Comparison of ENCODE assay signal across 8 mouse cellular contexts in genomic region chr15:98610131-98610633, GRCm38 (mm10). TPM values are rescaled to one million over a fixed set of nuclear protein-coding genes. Genes with fewer than 3 reads are reported as not detected.
A peak's percentile ranks its signal among the peaks of the same experiment; 100 is the strongest.
DNase-seq lines count a peak whose midpoint lies in the region; ATAC-seq lines count a peak whose summit lies in the region.

No protein-coding gene starts in this region.

- H3K4me1 ChIP-seq in heart, embryonic 10.5 days = peaks cover 45% of the 10 kb centered on the region
- H3K4me1 ChIP-seq in hindbrain, embryonic 15.5 days (replicated peaks) = peaks cover 36% of the 10 kb centered on the region
- H3K4me1 ChIP-seq in midbrain, embryonic 13.5 days (replicated peaks) = peaks cover 45% of the 10 kb centered on the region

- H3K4me3 ChIP-seq in heart, embryonic 10.5 days = peak overlapping the region; percentile 89
- H3K4me3 ChIP-seq in hindbrain, embryonic 15.5 days = peak overlapping the region; percentile 81
- H3K4me3 ChIP-seq in midbrain, embryonic 13.5 days (replicated peaks) = peak overlapping the region; percentile 74

- 3% methylated on average over 12 of the region's 12 CpGs for WGBS in heart, embryonic 10.5 days
- 4% methylated on average over 12 of the region's 12 CpGs for WGBS in hindbrain, embryonic 15.5 days
- WGBS in midbrain, embryonic 13.5 days = 3% methylated on average over 12 of the region's 12 CpGs

- H3K9me3 ChIP-seq in heart, embryonic 10.5 days = no peaks in the 10 kb centered on the region
- H3K9me3 ChIP-seq in hindbrain, embryonic 15.5 days = no peaks in the 10 kb centered on the region
- H3K9me3 ChIP-seq in midbrain, embryonic 13.5 days = no peaks in the 10 kb centered on the region

- no peak for ATAC-seq in hindbrain, embryonic 15.5 days (ENCODE audit: low FRiP score, low read depth)
- ATAC-seq in midbrain, embryonic 13.5 days = 0 out of 2 replicates have a peak, but pooled peaks have one; percentile 22

- H3K27me3 ChIP-seq in heart, embryonic 10.5 days (ENCODE audit: insufficient read depth, poor library complexity, severe bottlenecking) = no peaks in the 10 kb centered on the region
- H3K27me3 ChIP-seq in hindbrain, embryonic 15.5 days = no peaks in the 10 kb centered on the region
- no peaks in the 10 kb centered on the region for H3K27me3 ChIP-seq in midbrain, embryonic 13.5 days

- peaks cover 6% of the 10 kb centered on the region; the same call in 1 of the 2 replicates for H3K36me3 ChIP-seq in heart, embryonic 10.5 days
- H3K36me3 ChIP-seq in hindbrain, embryonic 15.5 days = no peaks in the 10 kb centered on the region
- no peaks in the 10 kb centered on the region for H3K36me3 ChIP-seq in midbrain, embryonic 13.5 days

- peak overlapping the region; percentile 92 for H3K4me2 ChIP-seq in hindbrain, embryonic 15.5 days
- H3K4me2 ChIP-seq in midbrain, embryonic 13.5 days (replicated peaks) = peak overlapping the region; percentile 87

- peak overlapping the region; percentile 98 for H3K27ac ChIP-seq in heart, embryonic 10.5 days
- peak overlapping the region; percentile 87 for H3K27ac ChIP-seq in hindbrain, embryonic 15.5 days (replicated peaks)
- H3K27ac ChIP-seq in midbrain, embryonic 13.5 days = peak overlapping the region; percentile 85

- no peak for DNase-seq in heart, embryonic 10.5 days (ENCODE audit: low spot score)
- no peak for DNase-seq in heart, postnatal 4 days
- peak; percentile 49 for DNase-seq in MN1 (ENCODE audit: low spot score)
- no peak for DNase-seq in frontal cortex, postnatal 25 days (ENCODE audit: low spot score in 2 of 2)
- no peak for DNase-seq in ovary, postnatal 14 days (ENCODE audit: low spot score)
- DNase-seq in left cerebral cortex, postnatal 4 days = no peak

- peak overlapping the region; percentile 91 for H3K9ac ChIP-seq in hindbrain, embryonic 15.5 days
- H3K9ac ChIP-seq in midbrain, embryonic 13.5 days (replicated peaks) = peak overlapping the region; percentile 86

- intact Hi-C loops in left cerebral cortex, postnatal 4 days (cut with DNase I) = no loop called here

RNA-seq across cellular contexts. Expression of gene Adcy6, which starts 0.3 kb away (rescaled TPM):
- polyA plus RNA-seq in heart, embryonic 10.5 days (2016; fragmentation: Nextera tagmentation; extraction: Ambion mirVana) = 25.5 and 33.5 TPM in 2 replicates
- 100 to 1,000 TPM; 141 to 152 TPM for total RNA-seq in heart, postnatal 4 days (2021)
- polyA plus RNA-seq in hindbrain, embryonic 15.5 days (2015; fragmentation: Nextera tagmentation; extraction: Ambion mirVana) = 10.6 and 13.1 TPM in 2 replicates
- polyA plus RNA-seq in midbrain, embryonic 13.5 days (2015; fragmentation: Nextera tagmentation; extraction: Ambion mirVana) = 10.6 and 13.0 TPM in 2 replicates
- 10 to 100 TPM; 55.1 to 56.6 TPM for total RNA-seq in left cerebral cortex, postnatal 4 days (2021)

RNA-seq across cellular contexts. Expression of gene Cacnb3, which starts 20.5 kb away (rescaled TPM):
- 9.9 and 23.3 TPM in 2 replicates for polyA plus RNA-seq in heart, embryonic 10.5 days (2016; fragmentation: Nextera tagmentation; extraction: Ambion mirVana)
- 10 to 100 TPM; 15.5 to 15.8 TPM for total RNA-seq in heart, postnatal 4 days (2021)
- polyA plus RNA-seq in hindbrain, embryonic 15.5 days (2015; fragmentation: Nextera tagmentation; extraction: Ambion mirVana) = 130 and 136 TPM in 2 replicates
- 139 and 157 TPM in 2 replicates for polyA plus RNA-seq in midbrain, embryonic 13.5 days (2015; fragmentation: Nextera tagmentation; extraction: Ambion mirVana)
- total RNA-seq in left cerebral cortex, postnatal 4 days (2021) = 100 to 1,000 TPM; 213 to 226 TPM

RNA-seq across cellular contexts. Expression of gene 4930415O20Rik, which starts 39.4 kb away (rescaled TPM):
- 0.43 TPM in 1 of 2 replicates, not detected in the other for polyA plus RNA-seq in heart, embryonic 10.5 days (2016; fragmentation: Nextera tagmentation; extraction: Ambion mirVana)
- total RNA-seq in heart, postnatal 4 days (2021) = not detected
- not detected in 2 replicates for polyA plus RNA-seq in hindbrain, embryonic 15.5 days (2015; fragmentation: Nextera tagmentation; extraction: Ambion mirVana)
- polyA plus RNA-seq in midbrain, embryonic 13.5 days (2015; fragmentation: Nextera tagmentation; extraction: Ambion mirVana) = 0.67 TPM in 1 of 2 replicates, not detected in the other
- total RNA-seq in left cerebral cortex, postnatal 4 days (2021) = not detected

RNA-seq across cellular contexts. Expression of gene Ccnt1, which starts 39.5 kb away (rescaled TPM):
- 42.8 and 53.0 TPM in 2 replicates for polyA plus RNA-seq in heart, embryonic 10.5 days (2016; fragmentation: Nextera tagmentation; extraction: Ambion mirVana)
- total RNA-seq in heart, postnatal 4 days (2021) = 10 to 100 TPM; 33.8 to 34.1 TPM
- 64.7 and 65.6 TPM in 2 replicates for polyA plus RNA-seq in hindbrain, embryonic 15.5 days (2015; fragmentation: Nextera tagmentation; extraction: Ambion mirVana)
- polyA plus RNA-seq in midbrain, embryonic 13.5 days (2015; fragmentation: Nextera tagmentation; extraction: Ambion mirVana) = 72.7 and 75.1 TPM in 2 replicates
- 10 to 100 TPM; 51.5 to 61.1 TPM for total RNA-seq in left cerebral cortex, postnatal 4 days (2021)

RNA-seq across cellular contexts. Expression of gene Ddx23, which starts 52.5 kb away (rescaled TPM):
- 15.6 and 17.5 TPM in 2 replicates for polyA plus RNA-seq in heart, embryonic 10.5 days (2016; fragmentation: Nextera tagmentation; extraction: Ambion mirVana)
- 10 to 100 TPM; 57.6 to 59.6 TPM for total RNA-seq in heart, postnatal 4 days (2021)
- 19.4 and 24.8 TPM in 2 replicates for polyA plus RNA-seq in hindbrain, embryonic 15.5 days (2015; fragmentation: Nextera tagmentation; extraction: Ambion mirVana)
- 28.6 and 29.5 TPM in 2 replicates for polyA plus RNA-seq in midbrain, embryonic 13.5 days (2015; fragmentation: Nextera tagmentation; extraction: Ambion mirVana)
- 10 to 100 TPM; 62.5 to 68.6 TPM for total RNA-seq in left cerebral cortex, postnatal 4 days (2021)
